Mouse (Mus musculus) right cerebral cortex, postnatal 14 days (tissue): ENCODE results near the gene Cyb5d1.
"Not testable (repeated sequence)": the region's sequence is repeated elsewhere in the genome, so short reads cannot be mapped to it uniquely, and the experiment has no call there.

Experiments
- DNase-seq: peaks from one replicate; pipeline ENCODE4 v3.0.0; 2022

The Cyb5d1 gene

DNA sequence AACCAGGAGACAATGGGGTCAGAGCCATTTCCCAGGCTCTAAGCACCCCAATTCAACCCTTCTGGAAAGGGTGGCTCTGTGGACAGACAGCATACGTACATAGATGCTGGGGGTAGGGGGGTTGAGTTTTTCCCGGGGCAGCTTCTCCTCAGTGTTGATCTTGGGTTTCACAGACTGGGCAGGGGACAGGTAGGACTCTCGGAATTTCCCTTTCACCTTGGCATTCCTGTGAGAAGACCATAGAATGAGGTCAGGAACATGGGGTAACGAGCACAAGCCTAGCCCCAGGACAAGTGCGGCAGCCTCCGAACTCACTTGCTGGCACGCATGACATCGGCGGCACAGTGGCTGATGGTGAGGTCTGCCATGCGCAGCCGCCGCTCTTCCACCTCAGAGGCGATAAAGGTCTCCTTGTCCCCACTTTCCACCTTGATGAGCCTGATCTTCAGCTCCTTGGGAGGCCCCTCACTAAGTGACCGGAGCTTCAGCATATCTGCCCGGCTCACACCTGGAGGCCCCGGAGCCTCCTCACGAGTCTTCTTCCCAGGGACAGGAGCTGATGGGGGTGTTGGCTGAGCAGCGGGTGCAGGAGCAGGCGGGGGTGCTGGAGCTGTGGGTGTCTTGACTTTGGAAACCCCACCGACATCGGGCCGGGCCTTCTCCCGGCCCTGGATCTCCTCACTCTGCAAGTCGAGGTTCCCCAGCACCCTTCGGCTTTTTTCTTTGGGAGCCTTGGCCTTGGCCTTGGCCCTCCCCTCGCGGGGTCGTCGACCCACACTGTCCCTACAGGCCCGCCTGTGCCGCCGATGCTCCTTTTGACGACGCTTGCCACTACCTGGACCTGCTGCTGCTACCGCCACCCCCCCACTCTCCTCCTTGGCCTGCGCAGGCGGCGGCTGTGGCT is 8.5 kb upstream of the Cyb5d1 start:
- DNase-seq = no peak

DNA sequence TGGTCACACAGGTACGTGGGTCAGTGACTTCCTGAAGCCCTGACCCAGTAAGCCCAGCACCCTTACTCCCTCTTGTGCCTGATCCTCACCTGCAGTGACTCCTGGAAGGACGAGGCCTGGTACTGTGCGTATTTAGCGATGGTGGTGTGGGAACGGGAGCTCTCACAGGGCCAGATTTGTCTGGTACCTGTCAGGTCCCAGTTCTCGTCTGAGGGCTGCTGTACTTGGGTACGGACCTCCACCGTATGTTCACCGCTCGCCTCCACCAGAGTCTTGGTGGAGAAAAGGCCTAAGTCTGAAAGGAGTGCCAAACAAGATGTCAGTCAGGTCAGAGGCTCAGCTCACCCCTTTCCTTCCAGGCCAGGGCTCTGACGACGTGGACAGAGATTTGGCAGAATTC is 6.6 kb upstream of the Cyb5d1 start:
- DNase-seq = no peak

DNA sequence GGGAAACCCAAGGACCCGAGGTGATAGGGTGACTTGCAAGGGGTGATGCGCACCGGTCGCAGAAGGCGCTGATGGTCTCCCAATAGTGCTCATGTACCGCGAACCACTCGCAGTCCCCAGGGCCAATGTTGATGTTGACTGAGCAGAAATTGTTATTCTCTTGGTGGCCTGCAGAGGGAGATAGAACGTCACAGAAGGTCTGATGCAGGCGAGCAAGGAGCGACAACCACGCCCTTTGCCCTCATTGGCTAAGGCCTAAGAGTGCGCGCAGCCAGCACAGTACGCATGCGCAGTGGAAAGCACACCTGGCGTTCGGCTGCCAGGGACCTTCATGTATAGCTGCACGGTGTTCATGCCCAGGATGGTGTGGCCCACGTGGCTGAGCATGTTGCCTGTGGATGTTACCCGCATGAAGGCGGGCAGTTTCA is 5.8 kb upstream of the Cyb5d1 start:
- peak; percentile 87 for DNase-seq

DNA sequence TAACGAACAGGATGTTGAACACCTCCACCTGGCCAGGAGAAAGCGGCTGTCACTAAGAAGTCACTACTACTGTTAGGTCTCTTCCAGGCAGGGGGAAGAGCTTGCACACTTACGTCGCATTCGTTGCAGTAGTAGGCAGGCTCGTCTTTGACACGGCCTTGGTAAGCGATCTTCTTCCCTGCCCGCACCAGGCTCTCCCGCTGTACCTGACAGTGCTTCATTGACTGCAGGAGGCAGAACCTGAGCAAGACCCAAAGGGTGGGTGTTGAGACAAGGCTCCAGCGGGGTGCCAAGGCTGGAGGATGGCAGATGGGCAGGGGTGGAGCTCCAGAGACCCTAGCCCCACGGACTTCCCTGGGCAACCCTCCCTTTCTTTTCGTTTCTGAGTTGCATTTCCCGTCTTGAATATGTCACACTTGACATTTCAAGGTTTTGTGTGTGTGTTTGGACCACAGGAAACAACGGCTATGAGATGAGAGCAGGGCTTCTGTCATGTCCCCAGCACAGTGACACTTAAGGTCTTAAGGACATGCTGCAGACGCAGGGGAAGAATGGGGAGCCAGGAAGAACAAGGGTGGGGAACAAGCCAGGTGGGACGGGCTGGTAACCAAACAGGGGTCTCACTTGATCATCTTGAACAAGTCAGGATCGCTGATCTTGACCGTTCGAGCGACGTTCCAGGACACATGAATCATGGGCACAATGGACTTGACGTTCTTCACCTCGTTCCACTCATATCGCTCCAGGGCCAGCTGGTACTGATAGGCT is 4.8 kb upstream of the Cyb5d1 start:
- DNase-seq = no peak

DNA sequence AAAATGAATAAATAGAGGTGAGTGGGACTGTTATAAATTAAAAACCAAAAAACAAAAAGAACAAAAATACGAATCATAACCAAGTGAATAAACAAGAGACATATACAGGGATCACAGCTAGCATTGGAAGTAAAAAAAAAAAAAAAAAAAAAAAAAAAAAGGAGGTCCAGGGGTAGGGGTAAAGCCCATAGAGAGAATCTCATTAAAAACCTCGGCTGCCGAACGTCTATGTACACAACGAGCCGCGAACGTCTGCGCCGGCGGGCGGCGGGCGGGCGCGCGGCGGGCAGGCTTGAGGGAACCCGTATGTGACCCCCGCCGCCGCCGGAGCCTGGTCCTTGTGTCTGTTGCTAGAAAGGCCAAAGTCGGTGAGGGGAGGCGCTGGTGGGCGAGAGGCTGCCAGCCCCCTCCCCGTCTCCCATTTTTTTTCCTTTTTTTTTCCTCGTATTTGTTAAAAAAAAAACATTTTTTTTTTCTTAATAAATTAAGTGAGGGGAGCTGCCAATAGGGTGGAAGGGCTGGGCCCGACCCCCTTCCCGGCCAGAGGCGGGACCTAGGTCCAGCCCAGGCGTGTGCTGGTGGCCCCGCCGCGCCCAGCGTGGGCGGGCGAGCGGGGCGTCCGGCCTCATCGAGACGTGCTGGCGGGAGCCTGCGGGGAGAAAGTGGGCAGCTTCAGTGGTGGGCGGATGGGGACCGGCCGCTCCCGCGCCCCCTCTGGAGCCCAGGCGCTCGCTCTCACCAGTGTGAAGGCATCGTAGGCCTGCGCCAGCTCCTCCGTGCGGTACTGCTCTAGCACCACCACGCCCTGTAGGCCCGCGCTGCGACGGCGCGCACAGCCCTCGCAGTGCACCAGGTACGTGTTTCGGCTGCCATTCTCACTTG is 4.0 kb upstream of the Cyb5d1 start:
- DNase-seq = no peak

DNA sequence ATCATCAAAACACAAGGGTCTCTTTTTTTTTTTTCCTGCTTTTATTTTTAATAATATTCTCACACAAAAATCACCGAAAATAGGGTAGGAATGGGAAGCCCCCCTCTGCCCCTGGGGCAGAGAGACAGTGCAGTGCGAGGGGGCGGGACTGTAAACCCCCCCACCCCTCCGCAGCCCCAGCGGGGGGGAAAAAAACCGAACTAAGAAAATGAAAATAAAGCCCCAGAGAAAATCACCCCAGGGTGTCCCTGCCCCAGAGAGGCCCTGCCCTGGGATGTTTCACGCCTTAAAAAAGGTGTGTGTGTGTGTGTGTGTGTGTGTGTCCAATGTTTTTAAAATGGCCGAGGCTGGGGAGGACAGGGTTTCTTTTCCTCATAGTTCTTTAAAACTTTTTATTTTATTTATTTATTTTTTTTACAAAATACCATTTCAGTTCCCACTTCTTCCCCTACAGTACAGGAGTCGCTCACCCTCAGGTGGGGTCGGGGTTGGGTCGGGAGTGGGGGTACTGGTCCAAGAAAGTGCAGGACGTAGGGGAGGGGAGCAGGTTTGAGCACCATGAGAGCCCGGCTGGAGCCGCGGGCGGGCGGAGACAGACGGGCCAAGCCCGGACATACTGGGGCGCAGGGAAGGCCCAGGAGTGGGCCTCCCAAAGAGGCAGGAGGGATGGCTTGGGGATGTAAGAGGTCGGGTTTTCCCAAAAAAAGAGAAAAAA is 3.2 kb upstream of the Cyb5d1 start:
- no peak for DNase-seq

DNA sequence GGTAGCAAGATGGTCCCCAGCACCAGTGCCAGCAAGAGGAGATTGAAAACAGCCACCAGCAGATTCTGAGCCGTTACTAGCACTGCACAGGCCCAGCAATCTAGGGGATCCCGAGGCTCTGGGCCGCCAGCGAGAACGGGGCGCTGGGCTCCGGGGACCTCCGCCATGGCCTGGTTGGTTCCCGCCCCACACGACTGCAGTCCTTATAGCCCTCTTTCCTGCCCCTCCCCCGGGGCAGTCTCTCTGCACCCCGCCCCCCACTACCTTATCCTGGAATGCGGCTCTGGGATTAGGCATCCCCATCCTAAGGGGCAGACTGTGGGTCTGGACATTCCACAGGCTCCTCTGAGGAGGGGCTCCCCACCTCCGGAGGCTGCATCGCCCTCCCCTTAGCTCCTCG is 2.6 kb upstream of the Cyb5d1 start, which contains the start of gene Tmem88:
Gene Tmem88 (minus strand): TSS at position 176 of the 400 bp plus-strand sequence.
- no peak for DNase-seq

DNA sequence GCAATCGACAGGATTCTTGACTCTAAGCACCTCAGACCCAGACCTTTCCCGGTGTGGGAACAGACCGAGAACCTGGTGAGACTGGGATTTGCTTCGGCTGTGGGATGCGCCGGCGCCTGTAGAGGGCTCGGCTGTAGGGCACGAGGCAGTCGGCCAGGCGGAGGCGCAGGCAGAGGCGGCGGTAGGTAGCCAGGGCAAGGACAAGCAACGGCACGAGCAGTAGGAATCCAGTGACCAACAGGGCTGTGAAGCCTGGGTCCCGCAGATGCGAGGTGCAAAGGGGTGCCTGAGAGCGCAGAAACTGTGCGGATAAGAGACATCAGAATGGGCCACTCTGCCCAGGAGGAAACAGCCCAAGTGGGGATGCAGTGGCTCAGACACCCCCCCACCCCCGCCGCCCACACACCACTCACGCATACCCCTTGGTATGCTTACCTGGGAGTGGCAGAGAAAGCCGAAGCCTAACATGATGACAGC is 2.2 kb upstream of the Cyb5d1 start:
- no peak for DNase-seq

- no peak for DNase-seq
Observed at GRCm38 (mm10) chr11:69396772-69397171, 1.3 kb upstream of the Cyb5d1 start.

DNA sequence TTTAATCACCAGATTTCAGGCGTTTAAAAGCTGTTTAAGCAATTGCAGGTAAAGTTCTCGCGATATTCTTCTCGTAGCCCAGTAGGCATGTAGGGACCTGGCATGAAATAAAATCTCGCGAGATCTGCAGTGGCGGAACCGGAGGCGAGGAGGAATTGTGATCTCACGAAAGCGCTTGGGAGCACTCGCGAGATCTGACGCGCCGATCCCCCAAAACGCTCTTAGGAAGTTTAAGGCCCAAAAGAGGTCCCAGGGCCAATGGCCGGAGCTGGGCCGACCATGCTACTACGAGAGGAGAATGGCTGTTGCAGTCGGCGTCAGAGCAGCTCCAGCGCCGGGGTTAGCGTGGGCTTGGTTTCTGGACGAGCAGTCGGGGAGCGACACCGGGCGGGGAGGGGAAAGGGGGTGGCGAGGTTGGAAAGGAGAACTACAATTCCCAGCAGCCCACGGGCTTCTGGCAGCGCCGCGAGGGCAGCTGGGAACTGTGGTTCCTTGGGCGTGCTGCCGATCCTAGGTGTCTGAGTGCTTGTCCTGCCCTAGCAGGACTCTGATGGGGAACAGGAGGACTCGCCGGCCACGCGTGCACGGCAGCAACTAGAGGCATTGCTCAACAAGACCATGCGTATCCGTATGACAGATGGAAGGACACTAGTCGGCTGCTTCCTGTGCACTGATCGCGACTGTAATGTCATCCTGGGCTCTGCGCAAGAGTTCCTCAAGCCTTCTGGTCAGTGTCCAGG is 373 bp upstream of the Cyb5d1 start:
- DNase-seq = peak; percentile 94

DNA sequence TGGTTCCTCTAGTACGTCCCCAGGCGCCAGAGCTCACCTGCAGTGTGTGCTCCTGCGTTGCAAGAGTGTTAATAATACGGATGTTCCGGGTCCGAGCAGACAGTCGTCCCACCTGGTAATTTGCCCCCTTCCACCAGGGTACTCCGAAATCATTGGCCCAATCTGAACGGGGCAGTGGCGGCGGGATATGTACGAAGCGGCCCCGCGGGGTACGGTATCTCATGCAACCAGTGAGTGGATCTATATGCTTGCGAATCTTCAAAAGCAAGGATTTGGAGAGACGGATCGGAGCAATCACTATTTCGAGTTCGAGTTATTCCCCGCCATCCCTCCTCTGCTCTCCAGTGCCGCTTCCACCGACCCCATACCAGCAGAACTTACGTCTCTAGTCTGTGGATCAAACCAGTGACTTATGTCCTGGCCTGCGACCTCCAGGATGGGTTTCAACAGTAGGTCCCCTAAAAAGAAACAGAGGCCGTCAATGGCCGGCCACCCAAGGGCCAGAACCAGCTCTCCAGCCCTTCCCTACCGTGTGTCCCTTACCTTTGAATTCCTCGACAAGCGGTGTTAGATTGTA is 752 bp downstream of the Cyb5d1 start:
- not testable (repeated sequence) for DNase-seq

- DNase-seq = no peak
Observed at GRCm38 (mm10) chr11:69390400-69391034, 4.9 kb downstream of the Cyb5d1 start.

DNA sequence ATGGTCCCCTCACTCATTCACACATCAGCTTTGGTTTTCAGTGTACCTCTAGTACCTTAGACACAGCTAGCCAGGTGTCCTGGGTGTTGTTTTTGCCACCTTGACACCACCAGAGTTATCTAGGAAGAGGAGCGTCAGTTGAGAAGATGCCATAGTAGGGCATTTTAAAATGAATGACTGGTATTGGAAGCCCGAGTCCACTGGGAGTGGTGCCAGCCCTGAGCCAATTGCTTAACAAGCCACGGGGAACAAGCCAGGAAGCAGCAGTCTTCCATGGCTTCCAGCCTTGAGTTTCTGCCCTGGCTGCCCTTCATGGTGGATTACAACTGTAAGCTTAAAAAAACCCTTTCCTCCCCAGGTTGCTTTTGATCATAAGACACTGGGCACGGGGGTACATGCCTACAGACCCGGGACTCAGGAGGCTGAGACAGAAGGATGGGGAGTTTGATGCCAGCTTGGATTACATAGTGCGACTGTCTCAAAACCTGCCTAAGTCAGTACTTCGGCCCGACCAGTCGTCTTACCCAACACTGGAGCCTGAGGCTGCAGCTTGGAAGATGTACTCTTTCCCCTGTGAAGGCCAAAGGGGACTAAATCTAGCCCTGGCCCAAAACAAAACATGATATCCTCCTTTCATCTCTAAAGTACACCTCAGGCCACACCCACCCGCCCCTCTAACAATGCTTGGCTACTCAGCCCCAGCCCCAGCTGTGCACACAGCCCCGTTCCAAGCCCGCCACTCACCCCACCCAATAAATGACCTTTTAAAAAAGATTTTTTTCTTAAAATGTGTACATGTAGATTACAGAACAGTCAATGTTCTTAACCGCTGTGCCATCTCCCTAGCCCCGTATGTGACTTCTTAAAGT is 5.7 kb downstream of the Cyb5d1 start:
- DNase-seq = peak; percentile 67

- DNase-seq = no peak
Observed at GRCm38 (mm10) chr11:69388680-69389079, 6.8 kb downstream of the Cyb5d1 start.

GRCm38 (mm10) chr11:69386758-69387157 is 8.7 kb downstream of the Cyb5d1 start:
- no peak for DNase-seq

GRCm38 (mm10) chr11:69384979-69385378 is 10.5 kb downstream of the Cyb5d1 start:
- DNase-seq = no peak

GRCm38 (mm10) chr11:69382478-69383105 is 12.8 kb downstream of the Cyb5d1 start:
- DNase-seq = no peak

DNA sequence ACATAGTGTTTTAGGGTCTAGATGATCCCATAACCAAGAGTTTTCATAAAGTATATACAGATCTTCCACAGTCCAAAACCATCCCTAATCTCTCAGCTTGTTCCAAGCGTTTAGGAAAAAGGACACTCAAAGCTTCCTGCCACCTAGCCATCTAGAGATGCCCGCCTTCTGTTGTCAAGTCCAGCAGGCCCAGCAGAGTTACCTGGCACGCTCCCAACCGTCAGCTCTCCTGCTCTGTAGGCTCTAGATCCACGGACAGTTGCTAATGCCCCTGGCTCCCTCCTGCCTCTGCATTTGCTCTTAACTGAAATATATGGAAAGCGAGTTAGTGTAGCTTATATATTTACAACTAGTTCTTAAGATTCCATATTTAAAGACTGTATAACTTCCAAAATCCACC is 14.1 kb downstream of the Cyb5d1 start:
- DNase-seq = no peak

DNA sequence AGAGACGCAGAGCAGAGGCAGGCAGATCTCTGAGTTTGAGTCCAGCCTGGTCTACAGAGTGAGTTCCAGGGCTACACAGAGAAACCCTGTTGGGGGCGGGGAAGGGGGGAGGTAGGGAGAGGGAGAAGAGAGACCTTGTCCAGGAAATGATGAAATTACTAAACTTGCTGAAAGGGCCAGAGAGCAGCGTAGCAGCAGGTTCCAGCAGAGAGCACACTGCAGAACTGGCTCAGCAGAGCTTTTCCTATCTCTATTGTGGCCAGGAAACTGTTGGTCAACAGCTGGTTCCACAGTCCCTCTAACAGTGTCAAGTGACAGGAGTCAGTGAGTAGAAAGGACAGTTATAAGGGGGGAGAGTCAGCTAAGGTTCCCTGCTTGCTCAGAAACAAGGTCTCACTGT is 15.8 kb downstream of the Cyb5d1 start:
- no peak for DNase-seq
